Mouse (Mus musculus) spleen, adult 2 months (tissue): ENCODE data around the gene Zfp663. TPM values are rescaled to one million over a fixed set of nuclear protein-coding genes. Genes with fewer than 3 reads are reported as not detected.
A peak's percentile ranks its signal among the peaks of the same experiment; 100 is the strongest.

Experiments
- DNase-seq, 2 experiments: peaks; one replicate each; pipeline versions ENCODE4 v3.0.0 to v3.0.0-alpha.2; 2012 to 2021; ENCODE audit warnings: low spot score in 2 of 2, low read depth in 1 of 2
- H3K27ac ChIP-seq: fragments of 200-500 bp; 2 replicates; pipeline ENCODE4 v1.5.1; 2012; ENCODE audit warnings: low read length, inconsistent platforms; ENCODE audit not compliant: insufficient read depth
- H3K27me3 ChIP-seq: fragments of 200-500 bp; 2 replicates; pipeline ENCODE4 v1.6.1; 2012; ENCODE audit warnings: mild to moderate bottlenecking, moderate library complexity, low read length, inconsistent platforms; ENCODE audit not compliant: control insufficient read depth, insufficient read depth
- H3K36me3 ChIP-seq: fragments of 200-500 bp; 2 replicates; pipeline ENCODE4 v1.6.1; 2012; ENCODE audit warnings: mild to moderate bottlenecking, low read length, inconsistent platforms; ENCODE audit not compliant: control insufficient read depth, insufficient read depth
- H3K4me1 ChIP-seq: fragments of 200-500 bp; 2 replicates; pipeline ENCODE4 v1.6.1; 2011; ENCODE audit warnings: inconsistent platforms; ENCODE audit not compliant: control insufficient read depth, insufficient read depth, insufficient read length
- H3K4me3 ChIP-seq: fragments of 200-500 bp; 2 replicates; pipeline ENCODE4 v1.5.1; 2011; ENCODE audit warnings: mild to moderate bottlenecking, inconsistent platforms; ENCODE audit not compliant: insufficient read depth, insufficient read length; ENCODE audit errors: extremely low read depth
- CTCF ChIP-seq: fragments of 200-500 bp; IDR thresholded peaks from 2 replicates; pipeline ENCODE4 v1.5.1; 2011; ENCODE audit warnings: mild to moderate bottlenecking, inconsistent platforms; ENCODE audit not compliant: insufficient read depth, insufficient read length, insufficient replicate concordance; ENCODE audit errors: extremely low read depth
- POLR2A ChIP-seq: fragments of 200-500 bp; IDR thresholded peaks from 2 replicates; pipeline ENCODE4 v1.6.1; 2011; ENCODE audit warnings: low read depth, low read length, inconsistent platforms
- WGBS: fragments of 180-500 bp; shearing (Covaris S2); methylation state at CpG from one replicate; pipeline ENCODE4 v1.1.7; 2018; 5-methylcytosine and 5-hydroxymethylcytosine counted together
- polyA plus RNA-seq: library from polyadenylated mRNA; depleted of rRNA; stranded (reverse); fragments of >200 nt; gene quantifications from 2 replicates; pipeline ENCODE4 v1.2.3, GENCODE M21; 2012

The Zfp663 gene
- polyA plus RNA-seq, 1 experiment: 0.13 TPM

- DNase-seq: no peak
- Histone ChIP-seq H3K27me3 (peaks cover 3% of the 10 kb centered on the region), H3K4me1 (no peaks in the 10 kb centered on the region), H3K36me3 (no peaks in the 10 kb centered on the region), H3K4me3 (no peak overlapping the region), H3K27ac (no peak overlapping the region)
- 51% methylated on average over 3 of the region's 3 CpGs for WGBS
- no peak for TF ChIP-seq POLR2A
- no peak for TF ChIP-seq CTCF
These were observed 1.8 kb upstream of the Zfp663 start for GRCm38 (mm10) chr2:165370348-165370747.

- H3K4me3 ChIP-seq: no peak overlapping the region
- no peaks in the 10 kb centered on the region for H3K36me3 ChIP-seq
- peaks cover 3% of the 10 kb centered on the region for H3K27me3 ChIP-seq
- TF ChIP-seq CTCF (no peak), POLR2A (no peak)
- DNase-seq: no peak
- H3K27ac ChIP-seq: no peak overlapping the region
- WGBS: 2% methylated on average over 13 of the region's 13 CpGs
- no peaks in the 10 kb centered on the region for H3K4me1 ChIP-seq
These were observed 575 bp downstream of the Zfp663 start for GRCm38 (mm10) chr2:165367868-165368439.

GRCm38 (mm10) chr2:165367047-165367520, 1.4 kb downstream of the Zfp663 start:
- DNase-seq: no peak
- 0% methylated on average over 6 of the region's 8 CpGs for WGBS
- Histone ChIP-seq H3K4me3 (no peak overlapping the region), H3K36me3 (no peaks in the 10 kb centered on the region), H3K27ac (no peak overlapping the region), H3K27me3 (peaks cover 3% of the 10 kb centered on the region), H3K4me1 (no peaks in the 10 kb centered on the region)
- TF ChIP-seq CTCF (no peak), POLR2A (no peak)

- Histone ChIP-seq H3K4me3 (no peak overlapping the region), H3K36me3 (no peaks in the 10 kb centered on the region), H3K27ac (no peak overlapping the region), H3K4me1 (no peaks in the 10 kb centered on the region), H3K27me3 (peaks cover 3% of the 10 kb centered on the region)
- WGBS: 14% methylated on average over 21 of the region's 21 CpGs
- TF ChIP-seq POLR2A (no peak), CTCF (peak; percentile 79)
- peak in 1 of 2 experiments; percentile 31 for DNase-seq
These were observed 4.0 kb downstream of the Zfp663 start for GRCm38 (mm10) chr2:165364334-165365091.

- Histone ChIP-seq H3K36me3 (no peaks in the 10 kb centered on the region), H3K4me3 (no peak overlapping the region), H3K27me3 (peaks cover under 1% of the 10 kb centered on the region; the same call in 1 of the 2 replicates), H3K4me1 (no peaks in the 10 kb centered on the region), H3K27ac (no peak overlapping the region)
- 92% methylated on average over 6 of the region's 6 CpGs for WGBS
- no peak for TF ChIP-seq POLR2A
- TF ChIP-seq CTCF: no peak
- no peak for DNase-seq
These were observed 5.2 kb downstream of the Zfp663 start for GRCm38 (mm10) chr2:165363282-165363681.

- no peaks in the 10 kb centered on the region for H3K36me3 ChIP-seq
- peak; percentile 19 to 26 for DNase-seq
- no peak overlapping the region for H3K27ac ChIP-seq
- WGBS: 0% methylated on average over 1 of the region's 1 CpGs
- no peak overlapping the region for H3K4me3 ChIP-seq
- no peaks in the 10 kb centered on the region for H3K27me3 ChIP-seq
- TF ChIP-seq POLR2A: no peak
- TF ChIP-seq CTCF: peak; percentile 43; the same call in 1 of the 2 replicates
- no peaks in the 10 kb centered on the region for H3K4me1 ChIP-seq
These were observed 7.7 kb downstream of the Zfp663 start for GRCm38 (mm10) chr2:165360861-165361260.

- Histone ChIP-seq H3K4me1 (no peaks in the 10 kb centered on the region), H3K27me3 (no peaks in the 10 kb centered on the region), H3K36me3 (no peaks in the 10 kb centered on the region), H3K27ac (no peak overlapping the region), H3K4me3 (no peak overlapping the region)
- no peak for DNase-seq
- TF ChIP-seq POLR2A (no peak), CTCF (no peak)
- WGBS: 92% methylated on average over 20 of the region's 20 CpGs
These were observed 16.6 kb downstream of the Zfp663 start for GRCm38 (mm10) chr2:165351828-165352513.
